Mouse (Mus musculus): ENCODE measurements around the gene Ntn1.

Gene Ntn1

DNA sequence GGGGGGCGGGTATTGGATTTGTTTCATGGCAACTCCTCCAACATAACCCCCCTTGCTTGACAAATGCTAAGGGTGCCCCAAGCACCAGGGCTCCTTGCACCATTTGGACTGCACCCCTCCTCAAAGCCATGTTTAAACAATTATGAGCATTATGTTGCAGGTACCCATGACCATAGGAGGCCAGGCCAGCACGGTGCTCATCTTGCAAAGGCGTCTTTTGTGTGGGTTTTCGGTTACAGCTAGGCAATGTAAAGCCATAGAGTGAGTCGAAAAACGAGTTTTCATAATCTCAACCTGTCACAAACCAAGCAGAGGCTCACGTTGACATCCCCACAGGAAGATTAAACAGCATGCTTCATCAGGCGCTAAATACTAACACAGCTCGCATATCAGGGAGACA is 19.3 kb downstream of the Ntn1 start:
- no peak for DNase-seq

DNA sequence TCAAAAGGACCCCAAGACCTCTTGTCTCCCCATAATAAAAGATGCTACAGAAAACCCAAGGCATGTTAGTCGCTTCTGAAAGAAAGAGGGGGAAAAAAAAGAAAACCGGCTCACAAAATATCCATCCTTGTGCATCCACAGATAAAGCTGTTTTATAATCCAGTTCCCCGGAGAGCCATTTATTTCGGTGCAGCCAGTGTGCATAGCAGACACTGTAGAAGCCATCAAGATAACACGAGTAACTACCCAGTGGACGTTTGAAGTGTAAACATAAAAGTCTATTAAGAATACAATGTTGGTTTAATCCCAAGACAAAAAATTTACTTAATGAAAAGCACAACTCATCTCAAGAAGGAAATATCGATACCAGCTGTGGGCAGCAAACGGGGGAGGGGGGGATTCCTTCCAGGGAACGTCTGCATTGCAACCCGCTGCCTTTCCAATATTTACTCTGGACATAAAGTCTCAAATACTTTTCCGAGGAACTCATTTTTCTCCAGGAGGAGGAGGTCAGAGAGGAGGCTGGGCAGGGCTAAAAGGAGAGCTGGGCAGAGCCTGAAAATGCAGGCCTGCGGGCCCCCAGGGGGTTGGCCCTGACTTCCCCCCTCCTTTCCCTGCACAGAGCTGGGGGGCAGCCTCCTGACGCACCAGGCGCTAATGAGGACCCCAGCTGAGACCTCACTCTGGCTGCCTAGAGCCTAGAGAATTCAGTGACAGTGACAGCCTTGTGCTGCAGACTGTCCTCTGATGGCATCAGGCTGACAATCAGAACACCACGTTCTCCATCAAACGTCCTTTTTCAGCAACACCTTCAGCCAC is 21.5 kb downstream of the Ntn1 start:
- DNase-seq = no peak

DNA sequence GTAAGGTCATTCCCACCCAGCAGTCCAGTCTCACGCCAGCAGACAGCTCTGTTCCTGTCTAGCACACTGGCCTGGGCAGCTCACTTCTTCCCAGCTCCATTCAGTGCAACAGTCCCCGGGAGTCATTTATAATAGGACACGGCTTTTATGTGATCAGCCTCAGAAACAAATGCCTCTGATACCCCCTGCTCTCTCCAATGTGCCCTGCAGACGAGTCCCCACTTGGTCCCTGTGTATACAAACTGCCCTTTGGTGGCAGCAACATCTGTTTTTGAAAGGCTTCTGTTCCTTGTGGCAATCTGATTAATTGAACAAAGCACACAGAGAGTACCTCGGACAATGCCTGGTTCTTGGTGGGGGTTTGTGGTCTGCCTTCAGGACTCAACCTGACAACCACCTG is 22.2 kb downstream of the Ntn1 start:
- no peak for DNase-seq

DNA sequence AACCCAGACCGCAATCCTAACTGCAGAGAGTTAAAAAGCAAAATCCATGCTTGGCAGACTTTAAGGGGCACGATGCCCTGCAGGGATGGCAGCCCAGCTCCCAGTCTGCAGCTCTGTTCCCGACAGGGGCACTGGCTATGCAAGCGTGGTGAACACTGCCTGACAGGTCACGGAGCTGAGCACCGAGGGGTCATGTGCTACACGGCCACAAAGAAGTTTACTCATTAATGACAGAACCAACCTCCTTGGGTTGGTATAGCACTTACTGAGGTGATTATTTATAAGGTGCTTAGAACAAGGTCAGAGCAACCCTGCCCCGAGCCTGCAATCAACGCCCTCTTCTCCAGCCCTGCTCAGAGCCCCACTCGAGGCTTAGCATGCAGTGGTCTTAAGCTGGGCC is 27.5 kb downstream of the Ntn1 start:
- no peak for DNase-seq

DNA sequence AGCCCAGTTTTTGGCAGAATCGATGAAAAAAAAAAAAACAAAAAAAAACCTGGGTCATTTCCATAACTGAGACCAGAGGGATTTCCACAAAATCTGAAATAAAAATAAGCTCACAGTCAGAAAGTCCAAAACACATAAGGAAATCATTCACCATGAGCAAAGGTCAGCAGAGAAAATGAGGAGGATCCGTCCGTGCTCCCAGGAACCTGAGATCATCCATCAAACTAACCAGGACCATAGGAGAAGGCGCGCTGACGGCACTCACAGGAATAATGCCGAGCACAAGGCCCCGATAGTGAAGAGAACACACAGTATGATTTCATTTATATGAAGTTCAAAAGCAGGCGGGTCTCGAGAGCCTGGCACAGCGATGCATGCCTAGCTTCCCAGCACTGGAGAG is 29.0 kb downstream of the Ntn1 start:
- no peak for DNase-seq

DNA sequence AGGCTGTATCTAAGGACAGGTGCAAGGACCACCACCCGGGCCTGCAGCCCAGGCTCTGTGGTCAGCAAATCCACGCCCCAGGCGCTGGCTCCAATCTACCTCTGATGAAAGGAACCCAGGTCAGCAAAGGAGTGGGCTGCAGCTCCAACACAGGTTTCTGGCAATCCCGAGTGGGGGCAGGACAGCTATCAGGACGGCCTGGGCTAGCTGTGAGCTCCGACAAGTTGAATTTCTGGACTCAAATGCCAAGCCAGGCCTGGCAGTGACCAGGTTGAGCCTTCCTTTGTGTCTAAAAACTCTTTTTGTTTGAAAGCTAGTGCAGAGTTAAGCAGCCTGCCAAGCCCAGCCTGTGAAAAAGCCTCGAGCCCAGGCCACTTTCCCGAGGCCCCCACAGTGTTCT is 43.7 kb downstream of the Ntn1 start:
- no peak for DNase-seq

DNA sequence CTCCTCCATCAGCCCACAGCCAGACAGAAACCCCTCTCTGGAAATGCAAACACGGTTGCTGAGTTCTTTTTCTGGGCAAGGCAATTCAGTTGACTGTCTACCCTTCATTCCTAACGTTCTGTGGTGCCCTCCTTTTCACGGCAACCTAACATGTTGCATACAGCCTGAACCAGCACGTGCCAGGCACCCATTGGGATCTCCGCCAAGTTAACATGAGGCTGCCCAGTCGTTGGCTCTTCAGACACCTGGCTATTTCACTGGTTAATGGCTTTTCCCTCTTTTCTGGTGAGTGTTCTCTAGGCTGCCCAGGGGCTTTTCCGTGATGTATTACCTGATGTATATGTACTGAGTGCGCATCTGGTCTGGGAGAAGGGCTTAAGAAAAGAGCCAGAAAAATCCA is 45.1 kb downstream of the Ntn1 start:
- no peak for DNase-seq

DNA sequence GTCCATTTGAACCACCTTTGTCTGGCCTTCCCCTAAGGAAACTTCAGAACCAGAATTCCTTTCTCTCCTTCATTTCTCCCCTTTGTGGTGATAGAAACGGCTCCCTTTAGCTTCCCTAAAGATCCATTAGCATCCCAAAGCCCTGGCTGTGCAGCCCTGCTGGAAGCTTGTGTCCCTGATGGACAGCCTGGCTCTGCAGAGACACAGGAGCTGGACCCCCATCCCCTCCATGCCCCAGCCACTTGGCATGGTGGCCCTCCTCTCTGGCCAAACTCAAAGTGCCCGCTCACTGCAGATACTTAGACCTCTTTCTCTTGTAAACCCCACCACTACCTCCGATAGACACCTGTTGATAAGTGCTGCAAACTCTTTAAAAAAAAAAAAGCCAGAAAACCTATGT is 45.8 kb downstream of the Ntn1 start:
- no peak for DNase-seq

DNA sequence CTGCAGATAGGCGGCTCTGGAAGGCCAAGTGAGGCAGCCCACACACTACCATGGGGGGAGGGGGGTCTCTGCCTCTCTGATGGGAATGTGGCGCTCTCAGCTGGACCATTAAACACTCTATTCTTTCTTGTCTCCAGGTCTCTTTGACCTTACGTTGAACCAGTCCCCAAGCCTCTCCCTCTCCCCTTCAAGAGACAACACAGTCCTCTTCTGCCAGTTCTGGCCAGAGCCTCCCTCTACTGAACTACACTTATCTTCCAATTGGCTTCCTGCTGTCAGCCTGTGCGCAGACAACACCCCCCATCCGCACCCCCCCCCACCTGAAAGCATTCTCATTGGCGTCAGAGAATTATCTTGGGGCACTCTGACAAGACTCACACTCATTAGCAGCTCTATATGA is 48.4 kb downstream of the Ntn1 start:
- DNase-seq = no peak

DNA sequence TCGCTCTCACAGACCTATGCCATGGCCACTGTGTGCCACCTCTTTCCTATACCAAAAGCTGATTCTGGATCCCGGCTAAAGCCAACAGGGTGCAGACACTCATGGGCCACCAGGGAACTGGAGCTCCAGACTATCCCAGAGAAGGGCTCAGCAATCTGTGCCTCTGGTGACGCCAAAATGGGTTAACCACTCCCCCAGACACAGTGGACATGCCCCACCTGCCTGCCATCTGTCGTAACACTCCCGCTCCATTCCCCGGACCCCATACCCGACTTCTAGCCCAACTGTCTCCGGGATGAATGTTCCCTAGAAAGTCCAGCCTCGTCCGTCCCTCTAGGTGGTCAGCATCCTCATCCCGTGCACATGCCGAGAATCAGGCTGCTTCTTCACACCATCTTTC is 51.8 kb downstream of the Ntn1 start:
- DNase-seq = no peak

DNA sequence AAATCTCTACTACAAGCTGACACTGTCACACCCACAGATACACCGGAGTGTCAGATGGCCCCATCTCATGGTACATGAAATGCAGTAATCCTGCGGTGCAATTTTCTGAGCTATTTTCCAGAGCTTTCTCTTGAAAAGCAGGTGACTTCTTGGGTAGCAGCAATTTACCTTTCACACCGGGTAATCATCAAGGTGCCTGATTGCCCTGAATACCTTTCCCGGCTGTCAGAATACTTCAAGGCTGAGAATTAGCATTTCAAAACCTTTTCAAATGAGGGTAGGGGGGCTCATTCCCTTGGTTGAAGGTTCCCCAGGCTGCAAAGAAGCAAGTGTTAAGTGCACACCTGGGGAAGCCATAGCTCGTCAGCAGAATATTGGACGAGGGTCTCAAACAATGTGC is 52.5 kb downstream of the Ntn1 start:
- no peak for DNase-seq

DNA sequence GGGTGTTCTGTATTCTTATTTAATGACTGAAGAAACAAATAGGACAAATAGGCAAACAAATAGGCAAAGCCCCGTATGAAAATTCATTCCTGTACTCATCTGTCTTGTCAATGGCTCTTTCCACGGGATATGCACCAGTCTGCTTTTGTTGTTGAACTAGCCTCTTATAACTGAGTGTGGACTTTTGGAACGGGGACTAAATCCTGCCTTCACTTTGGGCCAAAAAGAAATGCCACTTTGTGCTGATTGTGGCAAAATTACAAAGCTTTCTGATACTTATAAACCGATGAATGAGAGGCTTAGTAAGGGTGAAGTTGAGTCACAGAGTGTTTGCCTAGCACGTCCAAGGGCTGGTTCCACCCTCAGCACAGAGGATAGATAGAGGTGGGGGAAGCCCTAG is 53.1 kb downstream of the Ntn1 start:
- DNase-seq = no peak

DNA sequence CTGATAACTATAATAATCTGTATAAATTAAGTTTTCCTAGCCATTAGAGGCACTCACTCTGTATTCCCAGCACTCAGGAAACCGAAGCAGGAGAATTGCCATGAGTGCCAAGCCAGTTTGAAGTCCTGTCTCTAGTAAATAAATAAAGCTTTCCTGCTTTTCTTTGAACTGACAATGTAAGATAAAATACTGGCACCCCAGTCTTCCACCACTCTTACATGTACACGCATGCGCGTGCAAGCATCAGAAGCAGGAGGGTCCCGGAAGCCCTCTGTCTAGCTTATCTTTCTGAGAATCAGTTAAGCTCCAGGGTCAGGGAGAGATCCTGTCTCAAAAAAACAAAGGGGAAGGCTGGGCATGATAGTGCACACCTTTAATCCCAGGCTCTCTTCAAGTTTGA is 54.5 kb downstream of the Ntn1 start:
- no peak for DNase-seq

DNA sequence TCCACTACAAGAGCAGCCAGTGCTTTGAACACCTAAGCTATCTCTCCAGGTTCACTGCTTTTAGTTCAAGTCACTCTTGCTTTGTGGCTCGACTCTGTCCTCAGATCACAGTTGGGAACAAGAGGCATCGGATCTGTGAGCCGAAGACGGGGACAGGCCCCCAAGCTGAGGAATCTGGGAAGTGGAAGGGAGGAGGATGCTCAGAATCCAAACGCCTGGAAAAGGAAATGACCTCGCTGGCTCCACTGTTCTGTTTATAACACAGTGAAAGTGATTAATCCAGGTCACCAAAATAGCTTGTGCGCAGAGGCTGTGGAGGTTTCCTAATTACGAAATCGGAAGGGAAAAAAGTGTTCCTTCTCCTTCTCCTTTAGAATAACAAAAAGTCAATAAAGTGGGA is 56.4 kb downstream of the Ntn1 start:
- no peak for DNase-seq

DNA sequence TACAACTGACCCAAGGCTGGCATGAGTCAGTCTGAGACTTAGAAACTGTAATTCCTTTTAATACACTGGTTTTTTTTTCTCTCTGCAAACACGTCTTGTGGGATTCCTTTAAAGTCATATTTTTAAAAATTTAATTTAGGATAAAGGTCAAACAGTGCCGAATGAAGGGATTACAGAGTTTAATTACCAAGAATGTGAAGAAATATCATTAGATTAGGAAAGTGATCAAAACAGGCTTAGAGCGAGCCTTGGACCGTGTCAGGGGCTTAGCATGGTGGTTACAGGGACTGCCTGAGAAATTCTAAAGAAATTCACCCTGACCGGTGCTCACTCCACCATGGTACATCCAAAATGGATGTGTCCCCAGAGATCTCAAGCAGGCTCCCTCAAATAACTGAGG is 57.9 kb downstream of the Ntn1 start:
- DNase-seq = no peak

DNA sequence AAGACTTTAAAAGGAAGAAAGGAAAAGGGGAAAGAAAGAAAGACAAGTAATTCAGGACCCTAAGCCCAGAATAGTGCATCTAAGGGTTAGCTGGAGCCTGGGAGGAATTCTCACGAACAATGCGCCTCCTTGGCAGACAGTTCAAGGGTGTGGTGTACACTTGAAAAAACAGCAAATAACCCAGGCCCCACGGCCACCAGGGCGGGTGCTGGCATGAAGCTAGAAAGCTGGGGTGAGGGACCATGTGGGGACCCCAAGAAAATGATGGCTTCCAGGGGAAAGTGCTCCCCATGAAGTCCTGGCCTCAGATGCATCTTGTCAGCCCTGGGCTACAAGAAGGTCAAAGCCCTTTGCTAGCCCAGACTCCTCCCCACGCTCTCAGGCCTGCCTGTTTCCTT is 58.6 kb downstream of the Ntn1 start:
- no peak for DNase-seq

DNA sequence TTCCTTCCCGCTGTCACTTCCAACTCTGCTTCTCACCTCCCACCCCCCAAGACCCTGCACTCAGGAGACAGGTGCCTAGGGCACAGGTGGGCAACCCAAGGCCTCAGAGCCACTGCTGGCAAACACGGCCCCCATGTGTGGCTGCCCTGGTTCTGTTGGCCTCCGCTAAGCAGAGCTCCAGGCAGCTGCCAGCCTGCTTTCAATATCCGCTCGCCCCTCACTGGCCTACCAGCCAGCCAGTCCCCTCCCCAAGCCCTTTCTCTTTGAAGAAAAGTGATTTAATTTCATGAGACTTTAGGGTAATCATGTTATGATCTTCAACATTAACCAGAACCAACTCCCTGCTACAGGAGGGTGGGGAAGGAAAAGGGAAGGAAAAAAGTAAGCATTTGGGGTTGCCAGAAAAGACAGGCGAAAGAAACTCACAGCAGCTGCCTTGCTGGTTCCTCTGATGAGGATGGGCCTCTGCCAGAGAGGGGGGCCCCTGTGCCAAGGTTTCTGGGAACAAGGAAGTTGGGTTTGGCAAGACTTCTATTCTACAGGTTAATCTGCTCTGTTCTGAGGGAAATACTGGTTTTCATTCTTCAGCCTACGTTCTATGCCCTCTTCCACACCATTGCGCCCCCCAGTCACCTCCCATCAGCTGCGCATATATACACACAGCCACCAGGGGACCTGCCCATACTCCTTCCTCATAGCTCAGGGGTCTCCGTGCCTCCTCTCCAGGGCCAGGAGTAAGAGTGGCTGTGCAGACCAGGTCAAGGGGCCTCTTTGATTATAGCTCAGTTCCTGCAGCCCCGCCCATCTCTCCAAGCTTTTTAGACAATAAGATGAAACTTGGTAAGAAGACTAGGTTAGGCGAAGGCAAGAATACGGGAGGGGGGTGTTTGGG is 59.3 kb downstream of the Ntn1 start:
- peak; percentile 44 for DNase-seq

DNA sequence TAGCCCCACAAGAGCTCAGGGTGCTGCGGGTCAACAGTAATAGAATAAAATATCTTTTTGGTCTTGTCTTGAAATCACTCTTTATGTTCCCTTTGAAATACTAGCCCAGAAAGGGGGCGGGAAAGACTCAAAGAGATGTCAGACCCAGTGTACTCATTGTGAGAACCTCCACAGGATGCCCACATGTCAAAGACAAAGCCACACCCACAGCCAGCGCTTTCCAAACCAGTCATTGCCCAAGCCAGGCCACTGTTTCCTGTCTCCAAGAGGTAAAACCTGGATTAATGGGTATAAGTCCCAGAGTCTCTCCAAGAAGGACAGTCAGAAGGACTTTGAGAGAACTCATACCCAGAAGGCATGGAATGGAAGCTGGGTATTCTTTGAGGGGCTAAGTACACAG is 60.3 kb downstream of the Ntn1 start:
- DNase-seq = no peak

DNA sequence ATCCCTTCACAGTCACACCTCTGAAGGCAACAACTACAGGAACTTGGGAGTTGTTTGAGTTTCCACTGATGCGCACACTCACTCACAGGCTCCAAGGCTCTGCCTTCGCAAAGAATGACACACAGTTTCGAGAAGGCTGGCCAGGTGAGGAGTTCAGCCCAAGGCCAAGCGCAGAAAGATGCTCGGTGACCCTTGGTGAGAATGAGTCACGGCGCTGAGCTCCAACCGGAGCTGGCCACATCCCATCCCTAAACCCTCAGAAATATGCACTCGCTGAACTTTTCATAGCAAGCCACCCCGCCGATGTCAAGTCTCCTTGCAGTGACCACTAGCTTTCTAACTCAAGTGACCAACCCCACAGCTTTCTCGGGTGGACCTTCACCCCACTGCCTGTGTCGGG is 60.8 kb downstream of the Ntn1 start:
- no peak for DNase-seq

DNA sequence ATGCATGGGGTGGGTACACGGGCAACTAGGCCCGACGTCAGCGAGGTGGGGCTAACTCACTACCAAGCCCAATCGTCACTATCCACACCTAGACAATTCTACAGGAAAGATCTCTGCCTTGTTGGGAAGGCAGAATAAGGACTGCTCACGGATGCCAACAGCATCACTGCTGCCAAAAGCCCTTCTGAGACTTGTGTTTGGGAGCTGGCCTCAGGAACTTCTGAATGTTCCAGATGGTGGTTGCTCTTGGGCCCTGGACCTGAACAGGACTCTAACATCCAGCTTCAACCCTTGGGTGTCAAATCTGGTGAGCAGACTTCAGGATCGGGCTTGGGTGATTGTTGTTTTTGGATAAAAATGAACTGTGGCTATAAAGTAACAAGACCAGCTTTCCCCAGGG is 61.3 kb downstream of the Ntn1 start:
- DNase-seq = no peak

DNA sequence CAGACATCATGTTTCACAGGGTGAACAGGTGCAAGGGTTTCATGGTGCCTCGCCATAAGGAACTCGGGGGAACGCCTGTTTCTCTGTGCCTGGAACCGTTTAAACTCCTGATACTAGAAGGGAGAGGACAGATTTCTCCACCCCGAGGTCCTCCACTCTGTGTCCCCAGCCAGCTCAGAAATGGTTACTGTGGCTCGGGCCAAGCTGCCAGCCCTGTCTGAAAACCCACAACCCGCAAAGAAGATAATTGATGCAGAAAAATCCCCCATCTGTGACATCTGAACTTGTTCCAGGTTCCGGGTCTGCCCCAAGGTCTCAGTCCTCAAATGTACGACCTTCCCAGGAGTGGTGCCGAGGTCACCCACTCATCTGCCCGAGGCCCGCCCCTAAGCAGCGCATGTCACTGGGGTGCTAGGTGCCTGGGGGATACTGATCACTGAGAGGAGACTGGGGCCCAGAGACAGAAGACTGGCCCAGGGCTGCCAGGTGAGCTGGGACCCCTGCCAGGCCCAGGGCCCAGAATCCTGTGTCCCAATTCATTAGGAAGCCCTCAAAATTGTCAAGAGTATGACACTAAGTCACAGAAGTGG is 68.9 kb downstream of the Ntn1 start:
- no peak for DNase-seq

DNA sequence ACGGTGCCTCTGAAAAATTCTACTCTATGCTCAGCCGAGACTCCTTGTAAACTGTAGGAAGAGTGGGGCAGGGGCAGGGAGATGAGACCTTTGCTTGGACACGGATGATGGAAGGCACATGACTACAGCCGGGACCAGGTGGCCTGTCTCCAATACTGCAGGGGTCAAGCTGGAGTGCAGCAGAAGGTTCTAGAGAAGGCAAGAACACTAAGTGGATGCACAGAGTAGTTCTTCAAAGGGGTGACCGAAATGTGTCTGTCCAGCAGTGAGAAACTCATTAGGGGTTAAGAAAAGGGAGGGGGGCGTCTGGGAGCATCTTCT is 69.5 kb downstream of the Ntn1 start:
- no peak for DNase-seq

DNA sequence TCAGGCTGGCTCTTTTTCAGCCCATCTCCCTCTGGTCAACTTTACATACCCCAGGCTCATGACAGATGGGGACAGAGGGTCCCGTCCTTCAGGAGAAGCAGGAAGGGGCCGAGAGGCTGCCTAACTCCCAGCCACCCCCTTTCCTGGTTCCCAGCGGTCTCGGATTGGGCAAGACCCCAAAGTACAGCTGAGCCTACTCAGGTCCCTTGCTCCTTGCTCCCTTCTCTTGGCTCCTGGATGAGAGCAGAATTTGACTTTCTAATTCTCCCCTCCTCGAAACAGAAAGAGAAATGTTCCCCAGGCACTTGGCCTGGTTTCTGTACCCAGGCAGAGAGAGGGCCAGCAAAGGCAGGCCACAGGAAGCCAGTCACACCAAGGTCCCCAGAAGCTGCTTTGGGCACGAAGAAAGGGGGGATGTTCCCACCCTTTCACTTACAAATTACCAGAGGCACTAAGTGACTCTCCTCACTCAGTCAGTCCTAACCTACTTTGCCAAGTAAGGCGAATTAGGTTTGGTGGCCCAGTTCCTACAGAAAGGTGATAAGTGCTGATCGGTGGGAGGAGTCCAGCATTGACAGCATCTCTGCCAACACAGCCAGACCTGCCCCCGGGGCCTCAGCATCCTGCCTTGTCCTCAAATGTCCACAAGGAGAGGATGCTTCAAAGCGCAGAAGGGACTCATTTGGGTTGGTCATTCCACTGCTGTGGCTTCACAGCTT is 70.1 kb downstream of the Ntn1 start:
- DNase-seq = no peak

DNA sequence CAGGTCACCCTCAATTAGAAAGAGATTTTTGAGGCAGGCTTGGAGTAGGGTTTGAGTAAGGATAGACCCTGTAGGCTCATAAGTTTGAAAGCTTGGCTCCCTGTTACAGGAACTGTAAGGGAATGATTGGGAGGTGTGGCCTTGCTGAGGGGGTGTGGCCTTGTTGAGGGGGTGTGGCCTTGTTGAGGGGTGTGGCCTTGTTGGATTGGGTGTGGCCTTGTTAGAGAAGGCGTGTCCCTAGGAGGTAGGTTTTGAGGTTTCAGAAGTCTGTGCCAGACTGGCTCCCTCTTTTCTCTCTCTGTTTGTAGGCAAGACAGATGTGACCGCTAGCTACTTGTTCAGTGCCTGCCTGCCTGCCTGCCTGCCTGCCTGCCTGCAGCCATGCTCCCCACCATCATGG is 75.8 kb downstream of the Ntn1 start:
- DNase-seq = no peak

All from right cerebral cortex, postnatal 14 days (tissue).